ENCODE assay signal across 9 mouse cellular contexts in the genomic region with DNA sequence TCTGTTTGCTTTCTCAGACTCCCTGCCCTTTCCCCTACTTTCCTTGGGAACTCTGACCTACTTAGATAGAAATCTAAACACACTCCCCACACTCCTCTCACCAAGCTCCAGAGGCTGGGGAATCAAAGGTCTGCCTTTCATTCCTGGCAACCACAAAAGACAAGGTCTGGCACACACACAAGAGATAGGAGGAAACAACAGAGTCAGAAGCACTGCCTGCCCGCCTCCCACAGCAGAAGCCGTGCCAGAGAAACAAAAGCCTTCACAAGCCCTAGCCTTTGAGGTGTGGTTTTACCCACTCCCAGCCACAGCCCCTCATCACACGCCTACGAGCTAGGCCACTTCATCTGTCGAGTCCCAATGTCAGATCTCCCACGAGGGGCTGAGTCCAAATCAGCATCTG. TPM values are rescaled to one million over a fixed set of nuclear protein-coding genes. Genes with fewer than 3 reads are reported as not detected.
DNase-seq lines count a peak whose midpoint lies in the region; ATAC-seq and TF ChIP-seq lines count a peak whose summit lies in the region.
"Had no signal": no experiment of that assay in that cellular context is flagged by ENCODE, and none has a peak within 500 bp of the region (broad histone marks: within the 10 kb centered on the region; RNA-seq: fewer than 3 reads in every experiment).

No protein-coding gene starts in this region.

- H3K36me3 ChIP-seq in MEL (ENCODE audit: control insufficient read depth in 1 of 2, insufficient read depth in 2 of 2, low read length in 2 of 2) = no peaks in the 10 kb centered on the region
- no peaks in the 10 kb centered on the region for H3K36me3 ChIP-seq in heart, embryonic 15.5 days
- H3K36me3 ChIP-seq in kidney, embryonic 16.5 days (ENCODE audit: insufficient read depth, low read length) = no peaks in the 10 kb centered on the region

- 11% methylated on average over 6 of the region's 6 CpGs for WGBS in heart, embryonic 15.5 days
- 15% methylated on average over 6 of the region's 6 CpGs for WGBS in kidney, embryonic 16.5 days

- DNase-seq in MEL (ENCODE audit: low read depth, low spot score) = peak; percentile 11
- peak; percentile 25 for DNase-seq in adrenal gland, adult 8-10 months
- DNase-seq in lung, postnatal 36 days = peak; percentile 71
- DNase-seq in gastrocnemius, adult 18-20 months (ENCODE audit: low spot score) = no peak
- no peak for DNase-seq in cerebellum, adult 11-12 months

- no peaks in the 10 kb centered on the region for H3K4me1 ChIP-seq in MEL (ENCODE audit: control insufficient read depth in 1 of 2, insufficient read depth in 2 of 2, low read length in 2 of 2)
- peaks cover 14% of the 10 kb centered on the region for H3K4me1 ChIP-seq in heart, embryonic 15.5 days (replicated peaks)
- peaks cover 14% of the 10 kb centered on the region; the same call in 1 of the 2 replicates for H3K4me1 ChIP-seq in kidney, embryonic 16.5 days (ENCODE audit: insufficient read depth, low read length)

- no peak overlapping the region for H3K27ac ChIP-seq in MEL (ENCODE audit: control insufficient read depth, low read depth, low read length)
- peak overlapping the region; percentile 50; the same call in 1 of the 2 replicates for H3K27ac ChIP-seq in heart, embryonic 15.5 days
- peak overlapping the region; percentile 80 for H3K27ac ChIP-seq in kidney, embryonic 16.5 days (ENCODE audit: low read length)

- H3K9ac ChIP-seq in MEL (ENCODE audit: control insufficient read depth, low read depth, low read length, poor library complexity, severe bottlenecking) = no peak overlapping the region
- no peak overlapping the region for H3K9ac ChIP-seq in heart, embryonic 15.5 days
- H3K9ac ChIP-seq in kidney, embryonic 16.5 days (replicated peaks; ENCODE audit: low read length) = no peak overlapping the region

- no peak for TF ChIP-seq EP300 in MEL (IDR thresholded peaks at IDR 0.05; ENCODE audit: low read depth in 1 of 2, low read length in 2 of 2)

- TF ChIP-seq RAD21 in MEL (IDR thresholded peaks at IDR 0.05; ENCODE audit: low read depth, low read length) = no peak

- H3K27me3 ChIP-seq in MEL (ENCODE audit: control insufficient read depth in 1 of 2, insufficient read depth in 2 of 2, low read length in 2 of 2) = peaks cover 6 to 8% of the 10 kb centered on the region in 2 experiments
- no peaks in the 10 kb centered on the region for H3K27me3 ChIP-seq in heart, embryonic 15.5 days
- H3K27me3 ChIP-seq in kidney, embryonic 16.5 days (ENCODE audit: insufficient read depth, low read length) = no peaks in the 10 kb centered on the region

- TF ChIP-seq POLR2A in MEL (IDR thresholded peaks at IDR 0.05; ENCODE audit: control insufficient read depth in 1 of 2, insufficient read depth in 1 of 2, low read depth in 1 of 2, low read length in 2 of 2, poor library complexity in 1 of 2) = no peak

- no peaks in the 10 kb centered on the region for H3K9me3 ChIP-seq in MEL (replicated peaks; ENCODE audit: insufficient read depth, low read length)
- H3K9me3 ChIP-seq in heart, embryonic 15.5 days (replicated peaks) = no peaks in the 10 kb centered on the region
- no peaks in the 10 kb centered on the region for H3K9me3 ChIP-seq in kidney, embryonic 16.5 days (ENCODE audit: low read length)

- no peak overlapping the region for H3K4me3 ChIP-seq in MEL (ENCODE audit: control insufficient read depth in 1 of 2, insufficient read depth in 1 of 2, low read depth in 2 of 2, low read length in 2 of 2)
- H3K4me3 ChIP-seq in heart, embryonic 15.5 days = no peak overlapping the region
- no peak overlapping the region for H3K4me3 ChIP-seq in kidney, embryonic 16.5 days (ENCODE audit: low read length)

- H3K79me2 ChIP-seq in MEL (ENCODE audit: control insufficient read depth, insufficient read depth, low read length, poor library complexity) = no peaks in the 10 kb centered on the region

- H3K4me2 ChIP-seq in heart, embryonic 15.5 days = peak overlapping the region; percentile 8; the same call in 1 of the 2 replicates
- H3K4me2 ChIP-seq in kidney, embryonic 16.5 days (replicated peaks; ENCODE audit: low read depth, low read length) = no peak overlapping the region

- TF ChIP-seq CTCF in MEL (IDR thresholded peaks at IDR 0.05 in 2 of 3, conservative IDR thresholded peaks at IDR 0.05 in 1 of 3; ENCODE audit: control insufficient read depth in 1 of 3, insufficient read depth in 1 of 3, low read depth in 2 of 3, low read length in 3 of 3, poor library complexity in 1 of 3, severe bottlenecking in 1 of 3) = no peak

- ATAC-seq in heart, embryonic 15.5 days (replicated peaks; ENCODE audit: insufficient number of reproducible peaks, insufficient read depth, low FRiP score, low read depth) = peak; percentile 67; the same call in 1 of the 2 replicates
- ATAC-seq in kidney, embryonic 16.5 days (ENCODE audit: low FRiP score, low TSS enrichment) = peak; percentile 78
- ATAC-seq in megakaryocyte, adult 5-6 weeks (ENCODE audit: poor library complexity, severe bottlenecking) = no peak

TF ChIP-seq in MEL, 35 proteins besides CTCF, POLR2A, EP300 and RAD21:
- no peak for TF ChIP-seq MYC (IDR thresholded peaks at IDR 0.05; ENCODE audit: low read depth, low read length)
- no peak for TF ChIP-seq RCOR1 (IDR thresholded peaks at IDR 0.05; ENCODE audit: low read depth, low read length)
- TF ChIP-seq MXI1 (IDR thresholded peaks at IDR 0.05; ENCODE audit: low read depth, low read length) = no peak
- TF ChIP-seq KAT2A (conservative IDR thresholded peaks at IDR 0.05; ENCODE audit: low read depth, low read length) = no peak
- TF ChIP-seq NELFE (IDR thresholded peaks at IDR 0.05; ENCODE audit: low read depth, low read length) = no peak

RNA-seq across cellular contexts. Expression of a gene that starts 13.0 kb away (rescaled TPM):
- 0.12 and 0.20 TPM in 2 replicates for total RNA-seq in MEL (2012; rRNA removed)
- under 1 TPM in 1 of 2 experiments, not detected in 1; 0.81 TPM for polyA plus RNA-seq in MEL (2012; ENCODE audit: insufficient read depth in 1 of 2, insufficient read length in 2 of 2, low read depth in 1 of 2, low replicate concordance in 2 of 2, missing spikeins in 1 of 2)
- total RNA-seq in adrenal gland, adult 8-10 months (2022) = 10 to 100 TPM; 12.4 to 20.0 (median 16.4) TPM
- 8.7 and 12.6 TPM in 2 replicates for polyA plus RNA-seq in heart, embryonic 15.5 days (2015; fragmentation: Nextera tagmentation; extraction: Ambion mirVana)
- 12.3 and 13.1 TPM in 2 replicates for polyA plus RNA-seq in kidney, embryonic 16.5 days (2015; fragmentation: Nextera tagmentation; extraction: Ambion mirVana)
- 1 to 10 TPM; 1.1 to 2.4 TPM for total RNA-seq in gastrocnemius, adult 18-20 months (2021)
- total RNA-seq in megakaryocyte, adult 5-6 weeks (2015) = 0.46 TPM in 1 of 2 replicates, not detected in the other
- total RNA-seq in megakaryocyte, adult 5-6 weeks (2017) = 0.11 and 0.24 TPM in 2 replicates

RNA-seq across cellular contexts. Expression of a gene that starts 45.3 kb away (rescaled TPM):
- not detected in 2 replicates for total RNA-seq in MEL (2012; rRNA removed)
- polyA plus RNA-seq in MEL (2012; ENCODE audit: insufficient read depth in 1 of 2, insufficient read length in 2 of 2, low read depth in 1 of 2, low replicate concordance in 2 of 2, missing spikeins in 1 of 2) = not detected
- not detected for total RNA-seq in adrenal gland, adult 8-10 months (2022)
- not detected in 2 replicates for polyA plus RNA-seq in heart, embryonic 15.5 days (2015; fragmentation: Nextera tagmentation; extraction: Ambion mirVana)
- 0.58 and 0.67 TPM in 2 replicates for polyA plus RNA-seq in kidney, embryonic 16.5 days (2015; fragmentation: Nextera tagmentation; extraction: Ambion mirVana)
- not detected for total RNA-seq in gastrocnemius, adult 18-20 months (2021)
- total RNA-seq in megakaryocyte, adult 5-6 weeks (2015) = not detected in 2 replicates
- not detected in 2 replicates for total RNA-seq in megakaryocyte, adult 5-6 weeks (2017)
- polyA plus RNA-seq: limb, embryonic 11.5 days had no signal

Comparison
In these comparisons a context has a peak if more than half of its experiments do, and no peak if none do; other contexts are left out.
1. DNase-seq: peak in MEL (single experiment), adrenal gland, adult 8-10 months (single experiment) and lung, postnatal 36 days (single experiment); none in gastrocnemius, adult 18-20 months (single experiment) and cerebellum, adult 11-12 months (single experiment).